Mouse (Mus musculus) hindbrain, embryonic 15.5 days (tissue): ENCODE measurements at regions not wholly inside any gene's neighbourhood (a gene's known extent, or its start where the extent isn't known, plus 50 kb on each side); places are given as distances from the start of the nearest gene placed in this dataset.
A peak's percentile ranks its signal among the peaks of the same experiment; 100 is the strongest.

ENCODE experiments used
- ATAC-seq: fragments of 200-750 bp; cut with Nextera tagmentation; 2 replicates; pipeline ENCODE4 v1.8.0; 2017; ENCODE audit warnings: low read depth, moderate number of reproducible peaks, moderate TSS enrichment; ENCODE audit not compliant: low FRiP score
- H3K27ac ChIP-seq: fragments of 300-500 bp; sonication (generic); replicated peaks from 2 replicates; pipeline ENCODE4 v1.5.1; 2015; ENCODE audit warnings: mild to moderate bottlenecking, inconsistent platforms
- H3K27me3 ChIP-seq: fragments of 300-500 bp; sonication (generic); 2 replicates; pipeline ENCODE4 v1.6.1; 2015; ENCODE audit warnings: control low read depth, inconsistent platforms
- H3K36me3 ChIP-seq: fragments of 300-500 bp; sonication (generic); 2 replicates; pipeline ENCODE4 v1.6.1; 2015; ENCODE audit warnings: control low read depth, inconsistent platforms
- H3K4me1 ChIP-seq: fragments of 300-500 bp; sonication (generic); replicated peaks from 2 replicates; pipeline ENCODE4 v1.6.1; 2015; ENCODE audit warnings: control low read depth, inconsistent platforms
- H3K4me2 ChIP-seq: fragments of 300-500 bp; sonication (generic); 2 replicates; pipeline ENCODE4 v1.6.1; 2015; ENCODE audit warnings: moderate library complexity, mild to moderate bottlenecking, inconsistent platforms
- H3K4me3 ChIP-seq: fragments of 300-500 bp; sonication (generic); 2 replicates; pipeline ENCODE4 v1.5.1; 2015; ENCODE audit warnings: mild to moderate bottlenecking, inconsistent platforms
- H3K9ac ChIP-seq: fragments of 300-500 bp; sonication (generic); 2 replicates; pipeline ENCODE4 v1.6.1; 2015; ENCODE audit warnings: inconsistent platforms
- H3K9me3 ChIP-seq: fragments of 300-500 bp; sonication (generic); 2 replicates; pipeline ENCODE4 v1.6.1; 2016; ENCODE audit warnings: control low read depth, inconsistent platforms
- WGBS: fragments of 180-500 bp; shearing (Covaris S2); methylation state at CpG from one replicate; pipeline ENCODE4 v1.1.7; 2015; 5-methylcytosine and 5-hydroxymethylcytosine counted together

DNA sequence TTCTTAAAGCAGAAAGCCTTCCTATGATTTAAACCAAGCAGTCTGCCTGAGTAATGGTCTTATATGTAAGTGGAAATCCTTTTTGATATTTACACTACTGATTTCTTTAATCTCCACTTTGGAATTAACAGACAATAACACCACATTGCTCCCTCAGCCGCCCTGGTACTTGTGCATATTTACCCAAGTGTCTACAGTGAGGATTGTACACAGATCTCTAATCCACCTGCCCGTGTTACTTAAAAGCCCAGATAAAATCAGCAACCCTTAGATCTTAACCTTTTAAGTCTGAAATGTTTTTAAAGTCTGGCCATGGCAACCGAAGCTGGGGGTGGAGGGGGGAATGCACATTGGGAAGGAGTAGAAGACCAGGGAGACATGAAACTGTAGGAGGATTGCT is 382.3 kb upstream of the Nr2f2 start:
- H3K36me3 ChIP-seq: no peaks in the 10 kb centered on the region
- H3K4me2 ChIP-seq: no peak overlapping the region
- H3K27ac ChIP-seq: no peak overlapping the region
- no peak overlapping the region for H3K9ac ChIP-seq
- H3K9me3 ChIP-seq: no peaks in the 10 kb centered on the region
- H3K27me3 ChIP-seq: 0 out of 2 replicates have a peak, but pooled peaks cover 2% of the 10 kb centered on the region
- H3K4me3 ChIP-seq: no peak overlapping the region
- no peaks in the 10 kb centered on the region for H3K4me1 ChIP-seq
- ATAC-seq: no peak
- WGBS: 69% methylated on average over 3 of the region's 3 CpGs

DNA sequence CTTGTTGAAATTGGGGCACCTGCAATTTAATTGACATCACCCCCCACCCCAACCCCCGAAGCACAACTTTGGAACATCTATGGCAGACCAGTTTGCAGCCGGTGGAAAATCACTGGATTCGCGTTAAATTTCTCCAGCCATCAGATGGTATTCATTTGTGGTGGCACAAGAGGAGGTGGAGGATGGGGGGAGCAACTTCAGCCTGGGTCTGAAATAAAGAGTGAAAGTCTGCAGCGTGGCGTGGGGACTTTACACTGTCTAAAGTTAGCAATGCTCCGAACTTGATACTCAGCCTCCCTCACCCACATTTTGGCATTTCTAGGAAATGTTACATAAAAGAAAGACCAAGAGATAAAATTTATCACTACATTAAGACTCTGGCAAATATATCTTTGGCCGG is 381.8 kb upstream of the Nr2f2 start:
- WGBS: 85% methylated on average over 8 of the region's 8 CpGs
- H3K27ac ChIP-seq: no peak overlapping the region
- H3K4me1 ChIP-seq: no peaks in the 10 kb centered on the region
- H3K9ac ChIP-seq: no peak overlapping the region
- H3K27me3 ChIP-seq: no peaks in the 10 kb centered on the region
- no peaks in the 10 kb centered on the region for H3K9me3 ChIP-seq
- no peaks in the 10 kb centered on the region for H3K36me3 ChIP-seq
- no peak overlapping the region for H3K4me2 ChIP-seq
- no peak overlapping the region for H3K4me3 ChIP-seq
- no peak for ATAC-seq

DNA sequence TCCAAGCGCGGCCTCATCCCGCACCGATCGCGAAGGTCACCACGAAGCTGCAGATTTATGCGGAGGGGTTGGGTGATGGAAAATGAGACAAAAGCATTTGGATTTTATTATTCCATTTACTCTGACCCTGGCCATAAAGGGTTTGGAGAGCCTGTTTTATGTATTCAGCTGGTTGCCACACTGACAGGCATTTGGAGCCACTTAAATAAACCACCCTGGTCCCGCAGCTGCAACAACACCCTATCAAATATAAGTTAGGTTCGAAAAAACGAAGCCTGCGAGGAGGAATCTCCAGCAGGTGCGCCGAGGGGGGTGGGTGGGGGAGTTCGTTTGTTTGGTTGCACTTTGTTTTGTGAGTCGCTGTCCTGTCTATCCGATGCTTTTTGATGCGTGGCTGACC is 377.8 kb upstream of the Nr2f2 start:
- H3K36me3 ChIP-seq: no peaks in the 10 kb centered on the region
- no peak overlapping the region for H3K4me2 ChIP-seq
- no peaks in the 10 kb centered on the region for H3K4me1 ChIP-seq
- no peak overlapping the region for H3K27ac ChIP-seq
- 71% methylated on average over 18 of the region's 18 CpGs for WGBS
- H3K9me3 ChIP-seq: no peaks in the 10 kb centered on the region
- no peaks in the 10 kb centered on the region for H3K27me3 ChIP-seq
- H3K4me3 ChIP-seq: no peak overlapping the region
- no peak overlapping the region for H3K9ac ChIP-seq
- ATAC-seq: no peak

DNA sequence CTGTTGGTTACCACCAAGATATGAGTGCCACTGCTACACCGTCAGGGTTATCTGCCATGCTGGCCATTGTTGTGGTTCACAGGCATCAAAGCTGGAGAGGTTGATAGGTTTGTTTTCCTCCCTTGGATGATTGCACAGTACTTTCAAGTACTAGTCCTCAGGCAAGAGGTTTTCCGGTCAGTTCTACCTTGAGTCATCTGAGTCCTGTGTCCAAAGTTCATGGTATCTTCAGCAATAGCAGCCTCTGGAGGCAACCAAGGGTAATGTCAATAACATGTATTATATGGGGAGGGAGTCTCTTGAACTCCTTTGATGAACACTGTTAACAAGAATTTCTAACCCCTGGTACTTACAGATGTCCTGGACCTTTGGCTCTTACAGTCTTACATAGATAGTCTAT is 369.1 kb upstream of the Nr2f2 start:
- no peaks in the 10 kb centered on the region for H3K27me3 ChIP-seq
- H3K27ac ChIP-seq: no peak overlapping the region
- no peak overlapping the region for H3K4me3 ChIP-seq
- no peaks in the 10 kb centered on the region for H3K36me3 ChIP-seq
- H3K9ac ChIP-seq: no peak overlapping the region
- 93% methylated on average over 2 of the region's 2 CpGs for WGBS
- no peaks in the 10 kb centered on the region for H3K9me3 ChIP-seq
- no peak for ATAC-seq
- no peaks in the 10 kb centered on the region for H3K4me1 ChIP-seq
- no peak overlapping the region for H3K4me2 ChIP-seq

DNA sequence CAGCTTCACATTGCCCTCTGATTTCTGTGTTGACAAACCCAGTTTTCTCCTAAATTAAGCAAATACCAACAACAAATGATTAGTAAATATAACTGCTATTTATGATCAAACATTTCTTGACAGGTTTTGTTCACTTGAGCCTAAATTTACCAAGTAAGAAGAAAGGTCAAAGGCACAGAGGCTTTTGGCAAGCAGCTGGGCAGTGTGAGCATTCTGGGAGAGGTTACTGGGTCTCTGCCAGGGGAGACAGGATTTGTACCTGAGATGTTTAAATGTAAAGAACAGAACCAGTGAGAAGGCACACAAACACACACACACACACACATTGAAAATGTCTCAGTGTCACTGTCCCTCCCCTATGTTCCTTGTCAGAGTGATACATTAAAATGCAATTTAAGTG is 367.0 kb upstream of the Nr2f2 start:
- Histone ChIP-seq H3K27me3 (no peaks in the 10 kb centered on the region), H3K36me3 (no peaks in the 10 kb centered on the region), H3K4me1 (no peaks in the 10 kb centered on the region), H3K4me3 (no peak overlapping the region), H3K4me2 (no peak overlapping the region), H3K27ac (no peak overlapping the region), H3K9ac (no peak overlapping the region), H3K9me3 (no peaks in the 10 kb centered on the region)
- no peak for ATAC-seq

DNA sequence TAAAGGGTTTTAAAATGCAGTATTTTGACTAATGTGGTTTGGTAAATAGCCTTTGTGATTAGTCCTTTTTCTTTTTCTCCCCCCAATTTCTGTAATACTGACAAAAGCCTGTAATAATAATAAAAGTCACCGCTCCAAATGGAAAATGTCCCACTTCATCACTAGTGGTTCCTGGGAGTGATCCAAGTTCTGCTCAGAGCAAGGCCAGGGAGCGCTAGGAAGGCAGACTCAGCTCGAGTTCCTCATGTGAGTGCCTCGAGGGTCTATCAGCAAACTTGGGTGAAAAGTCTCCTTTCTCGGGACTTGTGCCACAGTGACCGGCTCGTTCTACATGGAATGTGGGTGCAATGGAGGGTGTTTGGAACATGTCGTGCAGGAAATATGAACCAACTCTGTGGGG is 363.4 kb upstream of the Nr2f2 start:
- no peak overlapping the region for H3K27ac ChIP-seq
- no peak for ATAC-seq
- no peak overlapping the region for H3K4me3 ChIP-seq
- H3K9ac ChIP-seq: no peak overlapping the region
- no peaks in the 10 kb centered on the region for H3K27me3 ChIP-seq
- no peaks in the 10 kb centered on the region for H3K4me1 ChIP-seq
- H3K4me2 ChIP-seq: no peak overlapping the region
- H3K36me3 ChIP-seq: no peaks in the 10 kb centered on the region
- H3K9me3 ChIP-seq: no peaks in the 10 kb centered on the region
- WGBS: 92% methylated on average over 8 of the region's 8 CpGs

DNA sequence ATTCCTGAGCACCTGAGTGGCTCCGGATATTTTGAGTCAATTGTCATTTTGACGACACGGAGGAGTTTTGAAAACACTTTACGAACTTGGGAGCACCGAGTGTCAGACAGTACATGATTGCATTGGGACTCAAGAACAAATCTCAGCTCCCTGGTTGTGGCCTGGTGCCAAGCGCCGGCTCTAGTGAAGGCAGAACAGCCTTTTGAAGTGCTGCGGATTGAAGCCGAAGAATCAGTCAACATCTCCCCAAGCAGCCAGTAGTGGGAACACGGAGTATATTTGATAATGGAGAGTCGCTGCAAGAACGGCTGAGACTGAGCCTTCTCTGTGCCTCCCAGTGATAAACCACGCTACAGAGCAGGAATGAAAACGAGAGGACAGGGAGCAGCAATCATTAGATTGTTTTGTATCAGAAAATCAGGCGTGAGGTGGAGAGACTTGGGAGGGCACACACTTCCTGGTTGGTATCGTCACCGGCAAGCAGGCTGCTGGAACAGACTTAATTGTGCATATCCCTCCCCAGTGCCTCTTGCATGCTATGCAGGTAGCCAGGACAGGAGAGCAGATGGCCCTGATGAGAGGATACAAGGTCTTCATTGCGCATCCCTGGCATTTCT is 351.7 kb upstream of the Nr2f2 start:
- no peaks in the 10 kb centered on the region for H3K9me3 ChIP-seq
- H3K4me2 ChIP-seq: peak overlapping the region; percentile 21
- no peak for ATAC-seq
- H3K4me1 ChIP-seq: 0 out of 2 replicates have a peak, but pooled peaks cover 3% of the 10 kb centered on the region
- no peak overlapping the region for H3K27ac ChIP-seq
- H3K27me3 ChIP-seq: no peaks in the 10 kb centered on the region
- 64% methylated on average over 18 of the region's 18 CpGs for WGBS
- H3K4me3 ChIP-seq: no peak overlapping the region
- H3K9ac ChIP-seq: no peak overlapping the region
- no peaks in the 10 kb centered on the region for H3K36me3 ChIP-seq

DNA sequence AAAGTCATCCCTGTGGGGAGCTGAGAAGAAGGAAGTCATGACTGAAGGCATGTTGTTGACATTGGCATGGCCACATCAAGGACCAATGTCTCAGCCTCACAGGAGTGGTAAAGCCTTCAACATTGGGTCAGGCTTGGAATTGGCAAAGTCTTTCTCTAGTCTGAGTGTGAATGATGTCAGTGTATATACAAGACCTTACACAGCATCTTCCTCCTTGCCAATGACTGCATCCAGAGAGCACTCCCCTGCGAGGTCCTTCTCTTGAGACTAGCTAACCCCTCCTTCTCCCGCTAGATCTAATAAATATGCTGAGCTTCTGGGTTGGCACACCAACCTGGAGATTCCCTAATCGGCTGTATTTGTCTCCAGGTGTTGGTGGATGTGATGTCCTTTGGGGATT is 351.1 kb upstream of the Nr2f2 start:
- ATAC-seq: no peak
- no peaks in the 10 kb centered on the region for H3K9me3 ChIP-seq
- H3K4me3 ChIP-seq: no peak overlapping the region
- H3K36me3 ChIP-seq: no peaks in the 10 kb centered on the region
- no peak overlapping the region for H3K4me2 ChIP-seq
- H3K27ac ChIP-seq: no peak overlapping the region
- WGBS: 95% methylated on average over 3 of the region's 3 CpGs
- 0 out of 2 replicates have a peak, but pooled peaks cover 3% of the 10 kb centered on the region for H3K4me1 ChIP-seq
- no peak overlapping the region for H3K9ac ChIP-seq
- no peaks in the 10 kb centered on the region for H3K27me3 ChIP-seq

DNA sequence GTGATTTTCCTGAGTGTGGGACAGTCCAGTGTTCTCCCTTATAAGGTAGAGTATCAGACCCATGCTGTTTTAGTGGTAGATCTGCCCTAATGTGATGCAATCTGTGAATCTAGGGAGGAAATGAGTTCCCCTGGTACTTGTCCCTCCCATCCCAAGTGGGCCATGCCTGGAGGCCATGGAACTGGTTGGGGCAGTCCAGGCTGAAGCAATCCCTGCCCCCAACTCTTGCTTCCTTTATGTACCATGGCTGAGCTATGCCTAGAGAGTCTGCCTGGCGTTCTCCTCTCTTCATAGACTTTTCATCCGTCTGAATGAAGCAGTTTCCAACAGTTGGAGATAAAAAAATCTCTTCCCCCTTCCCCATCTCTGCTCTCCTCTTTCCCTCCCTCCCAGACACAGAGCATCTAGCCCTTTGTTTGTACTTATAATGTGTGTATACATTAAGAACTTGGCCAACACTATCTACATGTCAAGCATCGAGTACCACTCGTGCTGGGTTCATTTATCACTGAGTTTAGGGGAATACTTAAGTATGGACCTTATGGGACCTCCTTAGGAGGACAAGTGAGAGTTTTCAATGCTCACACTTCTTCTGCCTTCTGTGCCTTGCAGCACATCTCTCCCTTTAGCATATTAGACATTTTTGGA is 350.4 kb upstream of the Nr2f2 start:
- ATAC-seq: no peak
- H3K4me3 ChIP-seq: no peak overlapping the region
- H3K27ac ChIP-seq: no peak overlapping the region
- H3K9me3 ChIP-seq: no peaks in the 10 kb centered on the region
- H3K9ac ChIP-seq: no peak overlapping the region
- H3K4me1 ChIP-seq: 0 out of 2 replicates have a peak, but pooled peaks cover 3% of the 10 kb centered on the region
- H3K36me3 ChIP-seq: no peaks in the 10 kb centered on the region
- WGBS: 92% methylated on average over 4 of the region's 4 CpGs
- no peaks in the 10 kb centered on the region for H3K27me3 ChIP-seq
- no peak overlapping the region for H3K4me2 ChIP-seq

DNA sequence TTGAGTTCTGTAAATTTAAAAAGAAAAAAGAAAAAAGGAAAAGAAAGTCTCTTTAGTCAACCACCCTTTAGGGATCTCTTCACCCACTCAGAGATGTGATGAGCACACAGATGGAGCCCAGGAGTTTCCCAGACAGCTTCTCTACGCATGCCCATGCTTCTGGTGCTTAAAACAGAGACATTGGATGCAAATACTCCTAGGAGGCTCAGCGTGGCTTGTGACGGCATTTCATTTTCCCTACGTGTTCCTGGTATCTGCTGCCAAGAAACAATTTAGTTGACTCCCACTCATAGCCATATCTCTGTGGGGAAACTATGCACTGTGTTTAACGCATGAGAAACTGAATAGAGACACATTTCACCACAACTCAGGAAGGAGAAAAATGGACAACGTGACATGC is 345.6 kb upstream of the Nr2f2 start:
- Histone ChIP-seq H3K4me3 (no peak overlapping the region), H3K9me3 (no peaks in the 10 kb centered on the region), H3K36me3 (no peaks in the 10 kb centered on the region), H3K4me1 (no peaks in the 10 kb centered on the region), H3K27me3 (no peaks in the 10 kb centered on the region), H3K27ac (no peak overlapping the region), H3K9ac (no peak overlapping the region), H3K4me2 (no peak overlapping the region)
- ATAC-seq: no peak
- WGBS: 77% methylated on average over 6 of the region's 6 CpGs

DNA sequence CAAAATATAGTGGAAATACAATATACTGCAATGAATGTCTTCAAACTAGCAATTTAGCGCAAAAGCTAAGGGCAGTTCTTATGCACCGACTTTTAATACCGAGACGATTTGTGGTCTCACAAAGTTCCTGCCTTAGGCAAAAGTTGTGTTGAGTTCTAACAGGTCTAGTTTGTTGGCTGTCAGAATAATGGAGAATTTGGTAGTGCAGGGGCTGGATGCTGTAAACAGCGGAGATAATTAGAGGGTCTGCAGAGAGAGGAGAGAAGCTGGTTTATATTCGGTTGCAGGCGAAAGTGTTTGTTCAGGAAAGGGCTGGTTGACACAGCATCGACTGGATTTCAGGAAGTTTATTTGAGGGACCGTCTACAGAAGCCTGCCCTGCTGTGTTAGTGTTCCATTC is 339.7 kb upstream of the Nr2f2 start:
- Histone ChIP-seq H3K4me1 (no peaks in the 10 kb centered on the region), H3K4me3 (no peak overlapping the region), H3K36me3 (no peaks in the 10 kb centered on the region), H3K9me3 (no peaks in the 10 kb centered on the region), H3K9ac (no peak overlapping the region), H3K4me2 (no peak overlapping the region), H3K27me3 (no peaks in the 10 kb centered on the region), H3K27ac (no peak overlapping the region)
- WGBS: 90% methylated on average over 9 of the region's 9 CpGs
- no peak for ATAC-seq

DNA sequence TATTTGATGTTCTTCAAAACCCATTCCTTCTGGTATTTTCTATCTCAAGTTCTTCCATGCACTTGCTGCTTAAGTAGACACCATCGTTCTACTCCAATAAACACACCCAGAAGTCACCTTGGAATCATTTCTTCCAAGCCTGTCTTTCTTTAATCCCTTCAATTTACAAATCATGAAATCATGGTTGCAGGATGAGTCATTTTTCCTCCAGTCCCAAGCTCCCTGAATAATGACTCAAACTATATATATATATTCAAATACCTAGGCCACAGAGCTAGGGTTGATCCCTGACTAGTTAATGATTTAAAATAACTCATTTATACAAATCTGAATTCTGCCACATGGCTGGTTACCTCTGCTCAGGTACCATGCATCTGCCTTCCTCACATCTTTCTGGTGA is 337.2 kb upstream of the Nr2f2 start:
- no peak for ATAC-seq
- no peak overlapping the region for H3K4me2 ChIP-seq
- no peak overlapping the region for H3K4me3 ChIP-seq
- no peaks in the 10 kb centered on the region for H3K36me3 ChIP-seq
- 90% methylated on average over 1 of the region's 1 CpGs for WGBS
- no peaks in the 10 kb centered on the region for H3K9me3 ChIP-seq
- H3K27me3 ChIP-seq: no peaks in the 10 kb centered on the region
- no peak overlapping the region for H3K9ac ChIP-seq
- no peak overlapping the region for H3K27ac ChIP-seq
- H3K4me1 ChIP-seq: no peaks in the 10 kb centered on the region

DNA sequence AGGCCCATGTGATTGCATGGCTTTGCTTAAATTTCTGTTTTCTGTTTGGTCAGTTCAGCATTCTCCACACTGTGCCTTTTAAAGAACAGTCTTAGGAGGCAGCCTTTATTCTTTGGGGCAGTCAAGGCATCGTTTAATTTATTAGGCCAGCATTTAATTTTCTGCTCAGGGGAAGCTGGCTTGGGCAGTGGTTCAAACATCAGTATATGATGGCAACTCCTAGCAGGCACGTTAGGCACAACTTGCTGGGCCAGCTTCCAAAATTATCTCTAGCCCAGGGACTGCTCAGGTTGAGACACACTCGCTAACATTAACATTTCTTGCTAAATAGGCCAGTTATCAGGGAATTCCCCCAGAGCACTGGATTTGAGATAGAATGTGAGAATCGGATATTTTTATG is 333.9 kb upstream of the Nr2f2 start:
- WGBS: 68% methylated on average over 4 of the region's 4 CpGs
- no peak for ATAC-seq

More for the DNA sequence above, 333.9 kb upstream of the Nr2f2 start:
- Histone ChIP-seq H3K36me3 (no peaks in the 10 kb centered on the region), H3K4me1 (no peaks in the 10 kb centered on the region), H3K4me2 (no peak overlapping the region), H3K27ac (no peak overlapping the region), H3K9ac (no peak overlapping the region), H3K27me3 (no peaks in the 10 kb centered on the region), H3K4me3 (no peak overlapping the region), H3K9me3 (no peaks in the 10 kb centered on the region)
